In genomic region chr6:144711841-144712240, GRCm38 (mm10) we compare ENCODE assay signal across 8 mouse cellular contexts.
A peak's percentile ranks its signal among the peaks of the same experiment; 100 is the strongest.
DNase-seq lines count a peak whose midpoint lies in the region; ATAC-seq lines count a peak whose summit lies in the region.

No protein-coding gene starts in this region.

- H3K9ac ChIP-seq in liver, embryonic 13.5 days = no peak overlapping the region
- no peak overlapping the region for H3K9ac ChIP-seq in stomach, embryonic 15.5 days

- no peaks in the 10 kb centered on the region for H3K9me3 ChIP-seq in liver, embryonic 13.5 days (replicated peaks)
- H3K9me3 ChIP-seq in stomach, embryonic 15.5 days = no peaks in the 10 kb centered on the region

- H3K27me3 ChIP-seq in liver, embryonic 13.5 days = no peaks in the 10 kb centered on the region
- no peaks in the 10 kb centered on the region for H3K27me3 ChIP-seq in stomach, embryonic 15.5 days (replicated peaks)

- no peak overlapping the region for H3K4me3 ChIP-seq in liver, embryonic 13.5 days (replicated peaks)
- no peak overlapping the region for H3K4me3 ChIP-seq in stomach, embryonic 15.5 days (replicated peaks)

- peak overlapping the region; percentile 47 for H3K27ac ChIP-seq in liver, embryonic 13.5 days
- H3K27ac ChIP-seq in stomach, embryonic 15.5 days = peak overlapping the region; percentile 0; the same call in 1 of the 2 replicates

- WGBS in liver, embryonic 13.5 days (ENCODE audit: insufficient replicate concordance) = 11% methylated on average over 9 of the region's 9 CpGs
- WGBS in stomach, embryonic 15.5 days = 37% methylated on average over 9 of the region's 9 CpGs

- H3K4me1 ChIP-seq in liver, embryonic 13.5 days (replicated peaks) = peaks cover 49% of the 10 kb centered on the region
- H3K4me1 ChIP-seq in stomach, embryonic 15.5 days = no peaks in the 10 kb centered on the region; the same call in 1 of the 2 replicates

- intact Hi-C loops in heart, postnatal 25 days (cut with DNase I) = no loop called here

- peak; percentile 72 for ATAC-seq in common myeloid progenitor, adult 5-6 weeks (replicated peaks; ENCODE audit: low read depth, poor library complexity, severe bottlenecking)
- ATAC-seq in liver, embryonic 13.5 days (ENCODE audit: low read depth) = peak; percentile 58
- peak; percentile 56; the same call in 1 of the 2 replicates for ATAC-seq in stomach, embryonic 15.5 days (ENCODE audit: insufficient read depth, low FRiP score, low read depth)

- H3K36me3 ChIP-seq in liver, embryonic 13.5 days = no peaks in the 10 kb centered on the region
- no peaks in the 10 kb centered on the region for H3K36me3 ChIP-seq in stomach, embryonic 15.5 days

- peak; percentile 21 to 24 for DNase-seq in cerebellum, postnatal 10 days
- no peak for DNase-seq in cerebellum, adult 11-12 months
- DNase-seq in heart, postnatal 25 days (ENCODE audit: low spot score) = peak; percentile 26
- DNase-seq in liver, embryonic 13.5 days = peak; percentile 7
- no peak for DNase-seq in spleen, adult 18-20 months
- no peak for DNase-seq in frontal cortex, postnatal 25 days (ENCODE audit: low spot score in 2 of 2)

- peak overlapping the region; percentile 13; the same call in 1 of the 2 replicates for H3K4me2 ChIP-seq in liver, embryonic 13.5 days
- peak overlapping the region; percentile 30; the same call in 1 of the 2 replicates for H3K4me2 ChIP-seq in stomach, embryonic 15.5 days

Comparison
In these comparisons a context has a peak if more than half of its experiments do, and no peak if none do; other contexts are left out.
1. DNase-seq: peak in cerebellum, postnatal 10 days (2 of 2), heart, postnatal 25 days (single experiment) and liver, embryonic 13.5 days (single experiment); none in cerebellum, adult 11-12 months (single experiment), spleen, adult 18-20 months (0 of 2) and frontal cortex, postnatal 25 days (0 of 2).
2. Peak in every context shown above with its lines, with median percentiles within 50 percentile points of each other: ATAC-seq.